Mouse (Mus musculus): ENCODE results near the gene Plin4.

DNA sequence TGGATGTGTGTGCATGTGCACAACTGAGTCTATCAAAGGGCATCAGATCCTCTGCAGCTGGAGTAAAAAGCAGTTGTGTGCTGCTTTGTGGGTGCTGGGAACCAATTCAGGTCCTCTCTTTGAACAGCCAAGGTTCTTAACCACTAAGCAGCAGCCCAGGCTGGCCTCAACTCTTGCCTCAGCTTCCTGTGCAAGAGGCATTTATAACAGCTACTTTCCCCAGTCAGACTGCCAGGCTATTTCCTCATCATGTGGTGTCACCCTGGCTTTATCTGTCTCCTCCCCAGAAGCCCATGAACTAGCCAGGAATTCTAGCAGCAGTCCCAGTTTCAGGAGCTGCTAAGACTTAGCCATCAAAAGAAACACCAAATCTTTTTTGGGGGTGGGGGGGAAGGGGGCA is 43.2 kb downstream of the Plin4 start:
- TF ChIP-seq CTCF (IDR thresholded peaks at IDR 0.05; ENCODE audit: low read depth, low read length) = no peak
- no peak for TF ChIP-seq POLR2A (IDR thresholded peaks at IDR 0.05; ENCODE audit: extremely low read depth, insufficient read depth, low read length)

Data from liver, adult 2 months (tissue).